Mouse (Mus musculus): ENCODE results near the gene Krtap14. TPM values are rescaled to one million over a fixed set of nuclear protein-coding genes. Genes with fewer than 3 reads are reported as not detected.

Gene Krtap14
- polyA plus RNA-seq, 1 experiment from 2014 or later: not detected

DNA sequence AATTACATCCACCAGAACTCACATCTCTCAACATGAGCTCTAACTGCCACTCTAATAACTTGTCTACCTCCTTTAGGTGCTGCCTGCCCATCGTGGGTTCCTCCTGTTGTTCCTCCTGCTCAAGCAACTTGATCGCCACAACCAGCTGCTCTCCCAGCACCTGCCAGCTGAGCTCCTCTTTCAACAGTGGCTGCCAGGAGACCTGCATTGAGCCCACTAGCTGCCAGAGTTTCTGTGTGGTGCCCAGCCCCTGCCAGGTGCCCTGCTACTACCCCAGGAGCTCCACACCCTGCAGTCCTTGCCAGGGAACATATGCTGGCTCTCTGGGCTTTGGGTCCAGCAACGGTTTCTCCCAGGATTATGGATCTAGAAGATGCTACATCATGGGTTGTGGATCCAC lies 5.9 kb downstream of the Krtap14 start, which contains the start of gene Krtap15:
Krtap15 (plus strand) TSS at position 150 of the 400 bp plus-strand sequence.
- Histone ChIP-seq H3K9ac (ENCODE audit: low read depth, low read length) (no peak within 1 kb of the TSS), H3K9me3 (ENCODE audit: control insufficient read depth, low read length) (no peaks in the 10 kb centered on the region), H3K36me3 (ENCODE audit: control insufficient read depth, insufficient read depth, low read length) (no peaks in the 10 kb centered on the region), H3K4me1 (ENCODE audit: control insufficient read depth, insufficient read depth, low read length) (no peaks in the 10 kb centered on the region), H3K4me2 (ENCODE audit: low read depth, low read length) (no peak within 1 kb of the TSS), H3K4me3 (ENCODE audit: low read depth, low read length) (no peak within 1 kb of the TSS), H3K27me3 (replicated peaks; ENCODE audit: control insufficient read depth, insufficient read depth, low read length) (no peaks in the 10 kb centered on the region), H3K27ac (replicated peaks; ENCODE audit: low read depth, low read length) (no peak within 1 kb of the TSS)
- 69% methylated on average over 3 of the region's 3 CpGs for WGBS
- ATAC-seq (ENCODE audit: low read depth): peak; percentile 44; the same call in 1 of the 2 replicates
- no peak for DNase-seq (ENCODE audit: low spot score)

GRCm38 (mm10) chr16:88811827-88812226 lies 14.1 kb downstream of the Krtap14 start, which contains the start of gene Gm20741:
TSS of gene Gm20741 (minus strand) at chr16:88812220.
- H3K27me3 ChIP-seq (replicated peaks; ENCODE audit: control insufficient read depth, insufficient read depth, low read length): no peaks in the 10 kb centered on the region
- H3K9ac ChIP-seq (ENCODE audit: low read depth, low read length): no peak within 1 kb of the TSS
- H3K27ac ChIP-seq (replicated peaks; ENCODE audit: low read depth, low read length): no peak within 1 kb of the TSS
- 72% methylated on average over 2 of the region's 2 CpGs for WGBS
- no peaks in the 10 kb centered on the region for H3K9me3 ChIP-seq (ENCODE audit: control insufficient read depth, low read length)
- H3K4me3 ChIP-seq (ENCODE audit: low read depth, low read length): no peak within 1 kb of the TSS
- H3K36me3 ChIP-seq (ENCODE audit: control insufficient read depth, insufficient read depth, low read length): no peaks in the 10 kb centered on the region
- no peak within 1 kb of the TSS for H3K4me2 ChIP-seq (ENCODE audit: low read depth, low read length)
- ATAC-seq (ENCODE audit: low read depth): no peak
- no peak for DNase-seq (ENCODE audit: low spot score)
- no peaks in the 10 kb centered on the region for H3K4me1 ChIP-seq (ENCODE audit: control insufficient read depth, insufficient read depth, low read length)

DNA sequence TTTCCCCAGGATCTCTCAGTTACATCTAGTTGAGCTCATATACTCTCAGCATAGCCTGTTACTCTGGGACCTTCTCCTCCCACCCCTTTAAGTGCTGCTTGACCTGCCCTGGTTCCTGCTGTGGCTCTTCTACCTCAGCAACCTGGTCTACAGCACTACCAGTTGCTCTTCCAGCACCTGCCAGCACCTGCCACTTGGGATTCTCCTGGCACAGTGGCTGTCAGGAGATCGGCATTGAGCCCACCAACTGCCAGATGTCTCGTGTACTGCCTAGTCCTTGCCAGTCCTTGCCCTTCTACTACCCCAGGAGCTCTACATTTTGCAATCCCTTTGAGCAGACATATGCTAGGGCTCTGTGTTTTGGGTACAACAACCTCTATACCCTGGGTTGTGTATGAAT lies 39.2 kb downstream of the Krtap14 start:
- ATAC-seq (ENCODE audit: low read depth): no peak
- WGBS: 74% methylated on average over 2 of the region's 2 CpGs
- Histone ChIP-seq H3K4me1 (ENCODE audit: control insufficient read depth, insufficient read depth, low read length) (no peaks in the 10 kb centered on the region), H3K9me3 (ENCODE audit: control insufficient read depth, low read length) (0 out of 2 replicates have a peak, but pooled peaks cover 3% of the 10 kb centered on the region), H3K4me2 (ENCODE audit: low read depth, low read length) (no peak overlapping the region), H3K27me3 (replicated peaks; ENCODE audit: control insufficient read depth, insufficient read depth, low read length) (no peaks in the 10 kb centered on the region), H3K36me3 (ENCODE audit: control insufficient read depth, insufficient read depth, low read length) (no peaks in the 10 kb centered on the region), H3K4me3 (ENCODE audit: low read depth, low read length) (no peak overlapping the region), H3K9ac (ENCODE audit: low read depth, low read length) (no peak overlapping the region), H3K27ac (replicated peaks; ENCODE audit: low read depth, low read length) (no peak overlapping the region)
- no peak for DNase-seq (ENCODE audit: low spot score)

- Histone ChIP-seq H3K36me3 (ENCODE audit: control insufficient read depth, insufficient read depth, low read length) (no peaks in the 10 kb centered on the region), H3K4me3 (ENCODE audit: low read depth, low read length) (no peak within 1 kb of the TSS), H3K9me3 (ENCODE audit: control insufficient read depth, low read length) (no peaks in the 10 kb centered on the region), H3K4me2 (ENCODE audit: low read depth, low read length) (no peak within 1 kb of the TSS), H3K4me1 (ENCODE audit: control insufficient read depth, insufficient read depth, low read length) (no peaks in the 10 kb centered on the region), H3K27me3 (replicated peaks; ENCODE audit: control insufficient read depth, insufficient read depth, low read length) (no peaks in the 10 kb centered on the region), H3K9ac (ENCODE audit: low read depth, low read length) (no peak within 1 kb of the TSS), H3K27ac (replicated peaks; ENCODE audit: low read depth, low read length) (no peak within 1 kb of the TSS)
- ATAC-seq (ENCODE audit: low read depth): no peak
- WGBS: 83% methylated on average over 5 of the region's 6 CpGs
- DNase-seq (ENCODE audit: low spot score): no peak
These were observed 48.3 kb downstream of the Krtap14 start, which contains the start of gene Gm5965 for GRCm38 (mm10) chr16:88777596-88777995. TSS of gene Gm5965 (plus strand) at chr16:88777896.

- DNase-seq (ENCODE audit: low spot score) (no peak), ATAC-seq (ENCODE audit: low read depth) (no peak)
- no peak within 1 kb of the TSS for H3K4me2 ChIP-seq (ENCODE audit: low read depth, low read length)
- H3K27ac ChIP-seq (replicated peaks; ENCODE audit: low read depth, low read length): no peak within 1 kb of the TSS
- H3K9ac ChIP-seq (ENCODE audit: low read depth, low read length): no peak within 1 kb of the TSS
- no peak within 1 kb of the TSS for H3K4me3 ChIP-seq (ENCODE audit: low read depth, low read length)
- no peaks in the 10 kb centered on the region for H3K27me3 ChIP-seq (replicated peaks; ENCODE audit: control insufficient read depth, insufficient read depth, low read length)
- H3K4me1 ChIP-seq (ENCODE audit: control insufficient read depth, insufficient read depth, low read length): no peaks in the 10 kb centered on the region
- WGBS: 80% methylated on average over 2 of the region's 2 CpGs
- no peaks in the 10 kb centered on the region for H3K36me3 ChIP-seq (ENCODE audit: control insufficient read depth, insufficient read depth, low read length)
- no peaks in the 10 kb centered on the region for H3K9me3 ChIP-seq (ENCODE audit: control insufficient read depth, low read length)
These were observed 51.8 kb downstream of the Krtap14 start, which contains the start of gene 2310057N15Rik for GRCm38 (mm10) chr16:88774106-88774505. TSS of gene 2310057N15Rik (minus strand) at chr16:88774206.

Other genes with a start within 250 kb of the Krtap14 start
- 0.11 TPM in 1 of 2 replicates, not detected in the other for gene Krtap24-1, start 213.9 kb downstream of the Krtap14 start, polyA plus RNA-seq (2014; fragmentation: Nextera tagmentation; extraction: Ambion mirVana)
- not detected in 2 replicates for gene 2310079G19Rik, start 198.5 kb downstream of the Krtap14 start, polyA plus RNA-seq (2014; fragmentation: Nextera tagmentation; extraction: Ambion mirVana)
- 0.42 TPM in 1 of 2 replicates, not detected in the other for gene Krtap26-1, start 178.3 kb downstream of the Krtap14 start, polyA plus RNA-seq (2014; fragmentation: Nextera tagmentation; extraction: Ambion mirVana)
- gene Krtap27-1, start 154.5 kb downstream of the Krtap14 start, polyA plus RNA-seq (2014; fragmentation: Nextera tagmentation; extraction: Ambion mirVana): not detected in 2 replicates
- gene 2310061N02Rik, start 118.2 kb downstream of the Krtap14 start, polyA plus RNA-seq (2014; fragmentation: Nextera tagmentation; extraction: Ambion mirVana): not detected in 2 replicates
- gene Krtap13-1, start 97.3 kb downstream of the Krtap14 start, polyA plus RNA-seq (2014; fragmentation: Nextera tagmentation; extraction: Ambion mirVana): not detected in 2 replicates
- gene Krtap13, start 74.5 kb downstream of the Krtap14 start, polyA plus RNA-seq (2014; fragmentation: Nextera tagmentation; extraction: Ambion mirVana): 0.51 TPM in 1 of 2 replicates, not detected in the other
- gene 2310034C09Rik, start 67.3 kb downstream of the Krtap14 start, polyA plus RNA-seq (2014; fragmentation: Nextera tagmentation; extraction: Ambion mirVana): 1.8 TPM in 1 of 2 replicates, not detected in the other
- gene 2310057N15Rik, start 51.9 kb downstream of the Krtap14 start, polyA plus RNA-seq (2014; fragmentation: Nextera tagmentation; extraction: Ambion mirVana): not detected in 2 replicates
- not detected in 2 replicates for gene Gm5965, start 48.2 kb downstream of the Krtap14 start, polyA plus RNA-seq (2014; fragmentation: Nextera tagmentation; extraction: Ambion mirVana)
- not detected in 2 replicates for gene Gm20741, start 13.9 kb downstream of the Krtap14 start, polyA plus RNA-seq (2014; fragmentation: Nextera tagmentation; extraction: Ambion mirVana)
- not detected in 2 replicates for gene Krtap15, start 5.9 kb downstream of the Krtap14 start, polyA plus RNA-seq (2014; fragmentation: Nextera tagmentation; extraction: Ambion mirVana)
- not detected in 2 replicates for gene Krtap19-1, start 43.3 kb upstream of the Krtap14 start, polyA plus RNA-seq (2014; fragmentation: Nextera tagmentation; extraction: Ambion mirVana)
- gene Krtap19-2, start 48.1 kb upstream of the Krtap14 start, polyA plus RNA-seq (2014; fragmentation: Nextera tagmentation; extraction: Ambion mirVana): not detected in 2 replicates
- gene Krtap19-3, start 51.9 kb upstream of the Krtap14 start, polyA plus RNA-seq (2014; fragmentation: Nextera tagmentation; extraction: Ambion mirVana): not detected in 2 replicates
- not detected in 2 replicates for gene Krtap19-4, start 58.9 kb upstream of the Krtap14 start, polyA plus RNA-seq (2014; fragmentation: Nextera tagmentation; extraction: Ambion mirVana)
- not detected in 2 replicates for gene Krtap19-5, start 70.3 kb upstream of the Krtap14 start, polyA plus RNA-seq (2014; fragmentation: Nextera tagmentation; extraction: Ambion mirVana)
- gene Krtap19-9b, start 106.1 kb upstream of the Krtap14 start, polyA plus RNA-seq (2014; fragmentation: Nextera tagmentation; extraction: Ambion mirVana): not detected in 2 replicates
- not detected in 2 replicates for gene Krtap16-3, start 136.7 kb upstream of the Krtap14 start, polyA plus RNA-seq (2014; fragmentation: Nextera tagmentation; extraction: Ambion mirVana)
- not detected in 2 replicates for gene Krtap22-2, start 184.6 kb upstream of the Krtap14 start, polyA plus RNA-seq (2014; fragmentation: Nextera tagmentation; extraction: Ambion mirVana)
- 0.33 TPM in 1 of 2 replicates, not detected in the other for gene Gm10229, start 189.1 kb upstream of the Krtap14 start, polyA plus RNA-seq (2014; fragmentation: Nextera tagmentation; extraction: Ambion mirVana)
- not detected in 2 replicates for gene Krtap6-1, start 205.6 kb upstream of the Krtap14 start, polyA plus RNA-seq (2014; fragmentation: Nextera tagmentation; extraction: Ambion mirVana)
- gene Gm10228, start 215.3 kb upstream of the Krtap14 start, polyA plus RNA-seq (2014; fragmentation: Nextera tagmentation; extraction: Ambion mirVana): not detected in 2 replicates
- gene Krtap6-5, start 221.7 kb upstream of the Krtap14 start, polyA plus RNA-seq (2014; fragmentation: Nextera tagmentation; extraction: Ambion mirVana): not detected in 2 replicates
- gene 1110025L11Rik, start 237.9 kb upstream of the Krtap14 start, polyA plus RNA-seq (2014; fragmentation: Nextera tagmentation; extraction: Ambion mirVana): not detected in 2 replicates